Mouse (Mus musculus): Measurements from ENCODE around the gene Alb. TPM values are rescaled to one million over a fixed set of nuclear protein-coding genes. Genes with fewer than 3 reads are reported as not detected.

Alb gene
- polyA plus RNA-seq, 1 experiment: not detected

DNA sequence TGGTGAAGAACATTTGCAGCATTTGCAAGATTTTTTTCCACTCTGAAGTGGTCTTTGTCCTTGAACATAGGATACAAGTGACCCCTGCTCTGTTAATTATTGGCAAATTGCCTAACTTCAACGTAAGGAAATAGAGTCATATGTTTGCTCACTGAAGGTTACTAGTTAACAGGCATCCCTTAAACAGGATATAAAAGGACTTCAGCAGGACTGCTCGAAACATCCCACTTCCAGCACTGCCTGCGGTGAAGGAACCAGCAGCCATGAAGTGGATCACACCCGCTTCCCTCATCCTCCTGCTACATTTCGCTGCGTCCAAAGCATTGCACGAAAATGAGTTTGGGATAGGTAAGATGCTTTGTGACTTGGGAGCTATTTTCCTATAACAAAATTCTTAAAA, 29.8 kb downstream of the Alb start, which contains the start of gene Afp:
TSS of gene Afp (plus strand) at position 220 of the 400 bp plus-strand sequence.
- no peak within 1 kb of the TSS for H3K4me3 ChIP-seq (ENCODE audit: low read depth, low read length)
- no peaks in the 10 kb centered on the region for H3K4me1 ChIP-seq (ENCODE audit: control insufficient read depth, insufficient read depth, insufficient read length, low read length)
- H3K27me3 ChIP-seq (ENCODE audit: control insufficient read depth, insufficient read depth, low read length): no peaks in the 10 kb centered on the region
- no peak within 1 kb of the TSS for H3K27ac ChIP-seq (ENCODE audit: insufficient read depth, low read depth, low read length)
- 67% methylated on average over 7 of the region's 7 CpGs for WGBS
- H3K36me3 ChIP-seq (ENCODE audit: control insufficient read depth, insufficient read depth, low read length): no peaks in the 10 kb centered on the region
- TF ChIP-seq CTCF (IDR thresholded peaks at IDR 0.05; ENCODE audit: extremely low read depth, insufficient read length, insufficient replicate concordance, low read depth, low read length) (no peak), POLR2A (IDR thresholded peaks at IDR 0.05; ENCODE audit: low read depth, low read length) (no peak)

DNA sequence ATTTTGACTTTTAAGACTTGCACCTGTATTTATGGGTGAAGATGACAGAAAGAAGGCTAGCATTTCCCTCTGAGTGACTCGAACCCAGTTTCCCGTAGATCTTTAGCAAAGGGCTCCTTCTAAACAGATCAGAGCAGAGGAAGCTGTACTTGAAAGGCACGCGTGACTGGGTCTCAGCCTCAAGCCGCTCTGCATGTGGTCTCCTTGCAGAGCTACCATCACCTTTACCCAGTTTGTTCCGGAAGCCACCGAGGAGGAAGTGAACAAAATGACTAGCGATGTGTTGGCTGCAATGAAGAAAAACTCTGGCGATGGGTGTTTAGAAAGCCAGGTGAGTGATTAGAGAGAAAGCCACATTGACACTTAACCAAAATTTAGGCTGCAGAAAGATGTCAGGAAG, 31.7 kb downstream of the Alb start:
- Histone ChIP-seq H3K4me3 (ENCODE audit: low read depth, low read length) (no peak overlapping the region), H3K4me1 (ENCODE audit: control insufficient read depth, insufficient read depth, insufficient read length, low read length) (no peaks in the 10 kb centered on the region), H3K36me3 (ENCODE audit: control insufficient read depth, insufficient read depth, low read length) (no peaks in the 10 kb centered on the region), H3K27ac (ENCODE audit: insufficient read depth, low read depth, low read length) (no peak overlapping the region), H3K27me3 (ENCODE audit: control insufficient read depth, insufficient read depth, low read length) (no peaks in the 10 kb centered on the region)
- TF ChIP-seq CTCF (IDR thresholded peaks at IDR 0.05; ENCODE audit: extremely low read depth, insufficient read length, insufficient replicate concordance, low read depth, low read length) (no peak), POLR2A (IDR thresholded peaks at IDR 0.05; ENCODE audit: low read depth, low read length) (no peak)
- 78% methylated on average over 9 of the region's 9 CpGs for whole genome bisulfite sequencing

DNA sequence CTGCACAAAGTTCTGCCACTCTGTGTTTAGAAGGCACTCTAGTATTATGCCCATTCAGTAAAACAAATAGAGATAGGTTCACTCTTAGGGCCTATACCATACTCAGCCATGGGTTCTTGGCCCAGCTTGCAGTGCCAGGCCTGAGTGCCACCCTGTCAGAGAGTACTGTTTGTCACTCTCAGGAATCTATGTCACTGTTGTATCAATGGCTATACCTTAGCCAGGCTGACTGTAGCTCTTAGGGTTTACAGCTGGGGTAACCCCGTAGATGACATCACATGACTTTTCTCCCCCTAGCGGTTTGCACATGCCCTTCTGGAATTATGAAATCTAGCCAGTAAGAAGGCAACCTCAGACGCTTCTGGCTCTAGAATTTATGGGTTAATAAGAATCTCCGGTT, 33.6 kb downstream of the Alb start:
- H3K36me3 ChIP-seq (ENCODE audit: control insufficient read depth, insufficient read depth, low read length): no peaks in the 10 kb centered on the region
- H3K4me3 ChIP-seq (ENCODE audit: low read depth, low read length): no peak overlapping the region
- H3K27me3 ChIP-seq (ENCODE audit: control insufficient read depth, insufficient read depth, low read length): no peaks in the 10 kb centered on the region
- H3K4me1 ChIP-seq (ENCODE audit: control insufficient read depth, insufficient read depth, insufficient read length, low read length): no peaks in the 10 kb centered on the region
- WGBS: 86% methylated on average over 4 of the region's 4 CpGs
- TF ChIP-seq CTCF (IDR thresholded peaks at IDR 0.05; ENCODE audit: extremely low read depth, insufficient read length, insufficient replicate concordance, low read depth, low read length): no peak
- no peak for TF ChIP-seq POLR2A (IDR thresholded peaks at IDR 0.05; ENCODE audit: low read depth, low read length)
- no peak overlapping the region for H3K27ac ChIP-seq (ENCODE audit: insufficient read depth, low read depth, low read length)

DNA sequence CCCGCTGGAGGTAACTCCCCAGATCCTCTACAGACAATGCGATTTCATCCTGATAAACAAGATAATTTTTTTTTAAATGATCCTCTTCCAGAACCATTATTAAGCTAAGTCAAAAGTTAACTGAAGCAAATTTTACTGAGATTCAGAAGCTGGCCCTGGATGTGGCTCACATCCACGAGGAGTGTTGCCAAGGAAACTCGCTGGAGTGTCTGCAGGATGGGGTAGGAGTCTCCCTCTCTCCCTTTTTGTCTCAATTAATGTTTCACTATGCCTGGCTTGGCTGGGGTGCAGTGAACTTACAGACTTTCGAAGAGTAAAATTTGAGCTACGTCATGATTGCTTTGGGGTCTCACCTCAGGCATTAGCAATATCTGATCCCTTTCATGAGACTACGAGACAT, 38.8 kb downstream of the Alb start:
- H3K4me1 ChIP-seq (ENCODE audit: control insufficient read depth, insufficient read depth, insufficient read length, low read length): no peaks in the 10 kb centered on the region
- 78% methylated on average over 7 of the region's 7 CpGs for WGBS
- no peak overlapping the region for H3K27ac ChIP-seq (ENCODE audit: insufficient read depth, low read depth, low read length)
- no peak overlapping the region for H3K4me3 ChIP-seq (ENCODE audit: low read depth, low read length)
- H3K27me3 ChIP-seq (ENCODE audit: control insufficient read depth, insufficient read depth, low read length): no peaks in the 10 kb centered on the region
- H3K36me3 ChIP-seq (ENCODE audit: control insufficient read depth, insufficient read depth, low read length): no peaks in the 10 kb centered on the region
- TF ChIP-seq CTCF (IDR thresholded peaks at IDR 0.05; ENCODE audit: extremely low read depth, insufficient read length, insufficient replicate concordance, low read depth, low read length) (no peak), POLR2A (IDR thresholded peaks at IDR 0.05; ENCODE audit: low read depth, low read length) (no peak)

DNA sequence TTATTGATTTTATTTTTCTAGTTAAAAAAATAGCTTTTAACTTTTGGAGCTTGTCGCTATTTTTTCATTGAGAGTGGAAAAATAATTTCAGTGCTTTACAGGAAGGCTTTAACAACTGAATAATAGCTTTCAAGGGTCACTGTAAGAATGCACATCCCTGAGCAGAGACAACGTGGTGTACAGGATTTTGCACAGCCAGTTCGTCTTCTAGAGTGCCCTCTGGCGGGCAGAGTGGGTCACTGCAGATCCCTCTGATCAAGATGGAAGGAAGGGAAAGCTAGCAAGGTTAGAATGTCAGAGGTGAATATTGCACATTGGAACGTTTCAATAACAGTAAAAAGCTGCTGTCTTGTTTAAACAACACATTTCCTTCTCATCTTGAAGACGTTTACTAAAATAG, 40.0 kb downstream of the Alb start:
- no peak for TF ChIP-seq POLR2A (IDR thresholded peaks at IDR 0.05; ENCODE audit: low read depth, low read length)
- peak; percentile 88; the same call in 1 of the 2 replicates for TF ChIP-seq CTCF (IDR thresholded peaks at IDR 0.05; ENCODE audit: extremely low read depth, insufficient read length, insufficient replicate concordance, low read depth, low read length)
- Histone ChIP-seq H3K4me1 (ENCODE audit: control insufficient read depth, insufficient read depth, insufficient read length, low read length) (no peaks in the 10 kb centered on the region), H3K36me3 (ENCODE audit: control insufficient read depth, insufficient read depth, low read length) (no peaks in the 10 kb centered on the region), H3K27ac (ENCODE audit: insufficient read depth, low read depth, low read length) (no peak overlapping the region), H3K27me3 (ENCODE audit: control insufficient read depth, insufficient read depth, low read length) (no peaks in the 10 kb centered on the region), H3K4me3 (ENCODE audit: low read depth, low read length) (no peak overlapping the region)
- 5% methylated on average over 6 of the region's 6 CpGs for WGBS

DNA sequence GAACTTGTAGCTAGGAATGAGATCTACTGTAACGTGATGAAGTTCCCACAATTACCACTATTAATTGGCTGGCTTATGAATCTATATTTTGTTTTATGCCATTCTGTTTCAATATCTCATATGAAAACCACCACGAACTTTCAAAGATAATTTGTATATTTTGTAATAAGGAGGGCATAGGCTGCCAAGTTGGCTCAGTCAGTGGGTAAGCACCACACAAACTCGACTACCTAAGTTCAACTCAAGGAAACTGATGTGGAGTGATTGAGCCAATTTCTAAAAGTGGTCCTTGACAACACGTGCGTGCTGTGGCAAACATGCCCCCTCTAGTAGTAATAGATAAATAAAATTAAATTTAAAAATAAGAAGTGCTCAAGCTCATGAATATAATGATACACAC, 41.1 kb downstream of the Alb start:
- 81% methylated on average over 5 of the region's 5 CpGs for WGBS
- H3K4me3 ChIP-seq (ENCODE audit: low read depth, low read length): no peak overlapping the region
- H3K27ac ChIP-seq (ENCODE audit: insufficient read depth, low read depth, low read length): no peak overlapping the region
- TF ChIP-seq POLR2A (IDR thresholded peaks at IDR 0.05; ENCODE audit: low read depth, low read length) (no peak), CTCF (IDR thresholded peaks at IDR 0.05; ENCODE audit: extremely low read depth, insufficient read length, insufficient replicate concordance, low read depth, low read length) (no peak)
- H3K4me1 ChIP-seq (ENCODE audit: control insufficient read depth, insufficient read depth, insufficient read length, low read length): no peaks in the 10 kb centered on the region
- H3K36me3 ChIP-seq (ENCODE audit: control insufficient read depth, insufficient read depth, low read length): no peaks in the 10 kb centered on the region
- no peaks in the 10 kb centered on the region for H3K27me3 ChIP-seq (ENCODE audit: control insufficient read depth, insufficient read depth, low read length)

DNA sequence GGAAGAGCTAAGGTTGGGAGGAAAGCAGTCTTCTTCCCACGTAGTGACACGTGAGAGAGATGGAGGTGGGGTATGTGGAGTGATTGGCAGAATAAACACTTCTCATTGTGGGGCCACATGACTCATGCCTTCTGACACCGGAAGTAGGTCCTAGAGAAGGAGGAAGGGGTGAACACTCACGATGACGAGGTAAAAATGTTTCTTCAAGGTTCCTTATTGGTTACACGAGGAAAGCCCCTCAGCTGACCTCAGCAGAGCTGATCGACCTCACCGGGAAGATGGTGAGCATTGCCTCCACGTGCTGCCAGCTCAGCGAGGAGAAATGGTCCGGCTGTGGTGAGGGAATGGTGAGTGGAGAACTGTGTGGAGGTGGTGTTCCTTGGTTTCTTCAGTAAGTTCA, 44.0 kb downstream of the Alb start:
- Histone ChIP-seq H3K27ac (ENCODE audit: insufficient read depth, low read depth, low read length) (no peak overlapping the region), H3K36me3 (ENCODE audit: control insufficient read depth, insufficient read depth, low read length) (no peaks in the 10 kb centered on the region), H3K27me3 (ENCODE audit: control insufficient read depth, insufficient read depth, low read length) (no peaks in the 10 kb centered on the region), H3K4me3 (ENCODE audit: low read depth, low read length) (no peak overlapping the region), H3K4me1 (ENCODE audit: control insufficient read depth, insufficient read depth, insufficient read length, low read length) (no peaks in the 10 kb centered on the region)
- 59% methylated on average over 11 of the region's 11 CpGs for WGBS
- TF ChIP-seq POLR2A (IDR thresholded peaks at IDR 0.05; ENCODE audit: low read depth, low read length): no peak
- no peak for TF ChIP-seq CTCF (IDR thresholded peaks at IDR 0.05; ENCODE audit: extremely low read depth, insufficient read length, insufficient replicate concordance, low read depth, low read length)

DNA sequence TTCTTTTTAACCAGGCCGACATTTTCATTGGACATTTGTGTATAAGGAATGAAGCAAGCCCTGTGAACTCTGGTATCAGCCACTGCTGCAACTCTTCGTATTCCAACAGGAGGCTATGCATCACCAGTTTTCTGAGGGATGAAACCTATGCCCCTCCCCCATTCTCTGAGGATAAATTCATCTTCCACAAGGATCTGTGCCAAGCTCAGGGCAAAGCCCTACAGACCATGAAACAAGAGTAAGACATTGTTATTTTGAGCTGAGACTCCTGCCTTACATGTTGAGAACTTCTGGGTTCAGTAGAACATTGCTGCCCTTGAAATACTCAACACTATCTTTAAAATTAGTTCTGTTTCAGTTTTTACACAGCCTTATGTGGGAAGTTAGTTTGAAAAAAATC, 45.8 kb downstream of the Alb start:
- WGBS: 80% methylated on average over 2 of the region's 2 CpGs
- H3K27me3 ChIP-seq (ENCODE audit: control insufficient read depth, insufficient read depth, low read length): no peaks in the 10 kb centered on the region

More for the DNA sequence above, 45.8 kb downstream of the Alb start:
- no peak overlapping the region for H3K27ac ChIP-seq (ENCODE audit: insufficient read depth, low read depth, low read length)
- H3K4me1 ChIP-seq (ENCODE audit: control insufficient read depth, insufficient read depth, insufficient read length, low read length): no peaks in the 10 kb centered on the region
- no peak overlapping the region for H3K4me3 ChIP-seq (ENCODE audit: low read depth, low read length)
- no peak for TF ChIP-seq POLR2A (IDR thresholded peaks at IDR 0.05; ENCODE audit: low read depth, low read length)
- TF ChIP-seq CTCF (IDR thresholded peaks at IDR 0.05; ENCODE audit: extremely low read depth, insufficient read length, insufficient replicate concordance, low read depth, low read length): no peak
- no peaks in the 10 kb centered on the region for H3K36me3 ChIP-seq (ENCODE audit: control insufficient read depth, insufficient read depth, low read length)

Measured in small intestine, adult 2 months (tissue).